Mouse (Mus musculus): ENCODE data around the gene Ndufa3.

GRCm38 (mm10) chr7:3586255-3586654, 30.9 kb upstream of the Ndufa3 start:
- TF ChIP-seq CTCF (conservative IDR thresholded peaks at IDR 0.05; ENCODE audit: insufficient read depth, insufficient read length, low read depth, low read length) (no peak), POLR2A (IDR thresholded peaks at IDR 0.05; ENCODE audit: low read depth, low read length) (no peak)
